Mouse (Mus musculus) forebrain, embryonic 11.5 days (tissue): ENCODE data around the gene Cacna2d3. TPM values are rescaled to one million over a fixed set of nuclear protein-coding genes. Genes with fewer than 3 reads are reported as not detected.

Experiments
- ATAC-seq: fragments of 200-750 bp; cut with Nextera tagmentation; replicated peaks from 2 replicates; pipeline ENCODE4 v1.8.0; 2017; ENCODE audit warnings: moderate TSS enrichment; ENCODE audit not compliant: low FRiP score
- DNase-seq: peaks from one replicate; pipeline ENCODE4 v3.0.0-alpha.2; 2017; ENCODE audit warnings: low spot score
- H3K27ac ChIP-seq: fragments of 300-500 bp; sonication (generic); 2 replicates; pipeline ENCODE4 v1.5.1; 2014; ENCODE audit warnings: low read depth, low read length
- H3K27me3 ChIP-seq: fragments of 300-500 bp; sonication (generic); 2 replicates; pipeline ENCODE4 v1.6.1; 2014; ENCODE audit warnings: mild to moderate bottlenecking, low read length, mixed read lengths; ENCODE audit not compliant: control insufficient read depth, insufficient read depth
- H3K36me3 ChIP-seq: fragments of 300-500 bp; sonication (generic); 2 replicates; pipeline ENCODE4 v1.6.1; 2014; ENCODE audit warnings: mild to moderate bottlenecking, low read length, moderate library complexity, mixed read lengths; ENCODE audit not compliant: control insufficient read depth, insufficient read depth
- H3K4me1 ChIP-seq: fragments of 300-500 bp; sonication (generic); replicated peaks from 2 replicates; pipeline ENCODE4 v1.6.1; 2014; ENCODE audit warnings: low read length, mixed read lengths; ENCODE audit not compliant: control insufficient read depth, insufficient read depth
- H3K4me2 ChIP-seq: fragments of 300-500 bp; sonication (generic); 2 replicates; pipeline ENCODE4 v1.6.1; 2014; ENCODE audit warnings: low read depth, mild to moderate bottlenecking, low read length, moderate library complexity, mixed read lengths; ENCODE audit not compliant: severe bottlenecking
- H3K4me3 ChIP-seq: fragments of 300-500 bp; sonication (generic); 2 replicates; pipeline ENCODE4 v1.5.1; 2014; ENCODE audit warnings: low read depth, low read length
- H3K9ac ChIP-seq: fragments of 300-500 bp; sonication (generic); 2 replicates; pipeline ENCODE4 v1.6.1; 2014; ENCODE audit warnings: low read length
- H3K9me3 ChIP-seq: fragments of 300-500 bp; sonication (generic); 2 replicates; pipeline ENCODE4 v1.6.1; 2016; ENCODE audit warnings: low read length, mixed read lengths; ENCODE audit not compliant: control insufficient read depth
- WGBS: fragments of 180-500 bp; shearing (Covaris S2); extraction: QIAGEN DNeasy Blood & Tissue Kit; methylation state at CpG from one replicate; pipeline ENCODE4 v1.1.7; 2014; 5-methylcytosine and 5-hydroxymethylcytosine counted together
- polyA plus RNA-seq: library from polyadenylated mRNA; unstranded; fragments of >200 nt; fragmentation: Nextera tagmentation; extraction: Ambion mirVana; gene quantifications from 2 replicates; pipeline ENCODE4 v1.2.1, GENCODE M21; 2014

Cacna2d3 gene
- polyA plus RNA-seq, 1 experiment from 2014 or later = 4.5 TPM

DNA sequence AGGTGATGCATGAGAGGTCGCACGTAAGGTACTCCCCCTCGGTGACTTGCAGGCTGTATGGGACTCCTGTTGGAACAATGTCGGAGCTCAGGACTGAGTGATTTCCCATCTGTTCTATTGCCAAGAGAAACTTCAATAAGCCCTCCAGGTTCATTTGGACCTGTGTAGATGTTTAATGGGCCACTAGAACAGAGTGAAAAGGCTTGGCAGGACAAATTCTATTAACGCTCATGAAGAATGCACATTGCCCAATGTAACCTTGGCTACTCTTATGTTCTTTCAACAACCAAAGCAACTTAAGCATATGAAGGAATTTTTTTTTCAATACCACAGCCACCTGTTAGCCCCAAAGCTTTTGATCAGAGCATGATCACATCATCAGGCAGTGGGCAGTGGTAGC is 451.1 kb downstream of the Cacna2d3 start:
- DNase-seq = no peak
- Histone ChIP-seq H3K9ac (no peak overlapping the region), H3K9me3 (no peaks in the 10 kb centered on the region), H3K4me3 (no peak overlapping the region), H3K27me3 (no peaks in the 10 kb centered on the region), H3K4me1 (no peaks in the 10 kb centered on the region), H3K27ac (no peak overlapping the region), H3K4me2 (no peak overlapping the region), H3K36me3 (no peaks in the 10 kb centered on the region)
- 82% methylated on average over 5 of the region's 5 CpGs for WGBS
- no peak for ATAC-seq

- H3K4me2 ChIP-seq = no peak overlapping the region
These were observed 451.8 kb downstream of the Cacna2d3 start for GRCm38 (mm10) chr14:29269816-29270215.

GRCm38 (mm10) chr14:29268609-29269008 is 453.1 kb downstream of the Cacna2d3 start:
- H3K36me3 ChIP-seq = no peaks in the 10 kb centered on the region
- ATAC-seq = no peak
- H3K27ac ChIP-seq = no peak overlapping the region
- H3K9ac ChIP-seq = no peak overlapping the region
- WGBS = 70% methylated on average over 5 of the region's 5 CpGs
- H3K9me3 ChIP-seq = no peaks in the 10 kb centered on the region
- no peak overlapping the region for H3K4me2 ChIP-seq
- H3K4me3 ChIP-seq = no peak overlapping the region
- H3K4me1 ChIP-seq = no peaks in the 10 kb centered on the region
- H3K27me3 ChIP-seq = no peaks in the 10 kb centered on the region
- no peak for DNase-seq

More at GRCm38 (mm10) chr14:29269816-29270215, 451.8 kb downstream of the Cacna2d3 start:
- Histone ChIP-seq H3K36me3 (no peaks in the 10 kb centered on the region), H3K4me3 (no peak overlapping the region), H3K9ac (no peak overlapping the region), H3K9me3 (no peaks in the 10 kb centered on the region), H3K27ac (no peak overlapping the region), H3K4me1 (no peaks in the 10 kb centered on the region), H3K27me3 (no peaks in the 10 kb centered on the region)
- WGBS = 45% methylated on average over 2 of the region's 2 CpGs
- no peak for DNase-seq
- ATAC-seq = no peak

DNA sequence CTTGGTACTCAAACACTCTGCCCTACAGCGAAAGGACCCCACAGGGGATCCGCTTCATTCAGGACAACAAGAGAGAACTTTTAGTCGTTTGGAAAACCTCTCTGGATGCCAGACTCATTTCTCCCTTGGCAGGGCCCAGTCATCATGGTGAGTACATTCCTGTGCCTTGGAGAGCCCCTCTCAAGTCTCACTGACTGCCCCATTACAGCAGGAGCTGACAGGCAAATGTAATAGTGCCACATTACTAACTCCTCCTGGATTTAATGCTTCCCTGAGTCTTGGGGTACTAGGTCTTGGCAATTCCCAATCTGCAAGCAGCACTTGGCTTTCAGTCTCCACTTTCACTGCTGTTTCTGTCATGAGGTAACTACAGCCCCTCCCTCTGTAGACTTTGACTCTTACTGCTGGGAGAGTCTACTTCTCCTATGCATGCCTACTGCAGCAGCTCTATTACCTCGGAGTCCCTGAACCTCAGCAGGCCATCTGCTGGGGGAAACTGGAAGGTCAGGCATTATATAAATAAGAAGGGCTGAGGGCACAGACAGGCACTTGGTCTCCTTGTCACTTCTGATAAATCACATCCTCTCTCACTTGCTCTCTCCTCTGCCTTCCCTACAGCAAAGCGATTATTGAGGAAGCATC is 454.3 kb downstream of the Cacna2d3 start:
- Histone ChIP-seq H3K27ac (no peak overlapping the region), H3K4me1 (no peaks in the 10 kb centered on the region), H3K4me3 (no peak overlapping the region), H3K4me2 (no peak overlapping the region), H3K36me3 (no peaks in the 10 kb centered on the region), H3K9ac (no peak overlapping the region), H3K27me3 (no peaks in the 10 kb centered on the region), H3K9me3 (no peaks in the 10 kb centered on the region)
- DNase-seq (no peak), ATAC-seq (no peak)
- 69% methylated on average over 5 of the region's 5 CpGs for WGBS

DNA sequence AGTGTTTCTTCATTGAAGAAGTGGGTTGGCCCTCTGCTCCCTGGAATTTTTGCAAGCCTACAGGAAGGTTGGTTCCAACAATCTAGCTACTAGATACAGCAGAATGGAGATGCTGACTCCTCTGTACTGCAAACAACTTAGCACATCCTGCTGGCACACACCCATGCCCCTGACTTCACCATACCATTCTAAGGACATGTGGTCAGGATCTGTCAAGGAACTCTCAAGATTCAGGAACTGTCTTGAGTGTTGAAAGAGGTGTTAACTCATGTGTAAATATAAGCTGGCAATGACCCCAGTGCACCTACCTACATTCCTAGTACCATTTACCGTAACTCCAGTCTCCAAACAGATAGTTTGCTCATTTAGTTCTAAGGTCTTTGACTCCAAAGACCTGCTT is 461.0 kb downstream of the Cacna2d3 start:
- H3K9ac ChIP-seq = no peak overlapping the region
- no peaks in the 10 kb centered on the region for H3K9me3 ChIP-seq
- 97% methylated on average over 1 of the region's 1 CpGs for WGBS
- ATAC-seq (no peak), DNase-seq (no peak)
- no peak overlapping the region for H3K4me2 ChIP-seq
- no peaks in the 10 kb centered on the region for H3K27me3 ChIP-seq
- no peak overlapping the region for H3K4me3 ChIP-seq
- no peaks in the 10 kb centered on the region for H3K4me1 ChIP-seq
- no peak overlapping the region for H3K27ac ChIP-seq
- no peaks in the 10 kb centered on the region for H3K36me3 ChIP-seq

GRCm38 (mm10) chr14:29243516-29243915 is 478.1 kb downstream of the Cacna2d3 start:
- peaks cover 3% of the 10 kb centered on the region; the same call in 1 of the 2 replicates for H3K9me3 ChIP-seq
- ATAC-seq (no peak), DNase-seq (no peak)
- H3K4me3 ChIP-seq = no peak overlapping the region
- no peaks in the 10 kb centered on the region for H3K27me3 ChIP-seq
- H3K36me3 ChIP-seq = no peaks in the 10 kb centered on the region
- 68% methylated on average over 2 of the region's 2 CpGs for WGBS
- no peak overlapping the region for H3K9ac ChIP-seq
- no peak overlapping the region for H3K27ac ChIP-seq
- H3K4me2 ChIP-seq = no peak overlapping the region
- no peaks in the 10 kb centered on the region for H3K4me1 ChIP-seq

DNA sequence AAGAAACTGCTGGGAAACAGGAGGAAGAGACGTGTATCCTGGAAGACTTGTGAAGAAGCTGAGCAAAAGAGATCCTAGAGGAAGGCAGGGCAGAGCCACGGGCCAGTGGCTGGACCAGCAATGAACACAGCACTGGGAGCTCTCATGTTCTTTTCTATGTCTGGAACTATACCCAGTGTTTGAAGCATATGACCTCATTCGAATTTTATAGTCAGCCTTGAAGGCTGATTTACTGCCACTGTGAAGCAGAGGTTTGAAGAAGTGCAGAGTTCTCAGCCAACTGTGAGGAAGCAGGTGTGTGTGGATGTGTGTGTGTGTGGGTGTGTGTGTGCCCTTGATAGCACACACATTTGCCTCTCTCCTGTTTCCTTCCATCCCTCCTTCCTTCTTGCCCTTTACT is 483.2 kb downstream of the Cacna2d3 start:
- Histone ChIP-seq H3K27me3 (no peaks in the 10 kb centered on the region), H3K36me3 (no peaks in the 10 kb centered on the region), H3K4me3 (no peak overlapping the region), H3K9me3 (no peaks in the 10 kb centered on the region), H3K27ac (no peak overlapping the region), H3K4me2 (no peak overlapping the region), H3K9ac (no peak overlapping the region), H3K4me1 (no peaks in the 10 kb centered on the region)
- WGBS = 72% methylated on average over 3 of the region's 3 CpGs
- DNase-seq = no peak
- ATAC-seq = no peak

DNA sequence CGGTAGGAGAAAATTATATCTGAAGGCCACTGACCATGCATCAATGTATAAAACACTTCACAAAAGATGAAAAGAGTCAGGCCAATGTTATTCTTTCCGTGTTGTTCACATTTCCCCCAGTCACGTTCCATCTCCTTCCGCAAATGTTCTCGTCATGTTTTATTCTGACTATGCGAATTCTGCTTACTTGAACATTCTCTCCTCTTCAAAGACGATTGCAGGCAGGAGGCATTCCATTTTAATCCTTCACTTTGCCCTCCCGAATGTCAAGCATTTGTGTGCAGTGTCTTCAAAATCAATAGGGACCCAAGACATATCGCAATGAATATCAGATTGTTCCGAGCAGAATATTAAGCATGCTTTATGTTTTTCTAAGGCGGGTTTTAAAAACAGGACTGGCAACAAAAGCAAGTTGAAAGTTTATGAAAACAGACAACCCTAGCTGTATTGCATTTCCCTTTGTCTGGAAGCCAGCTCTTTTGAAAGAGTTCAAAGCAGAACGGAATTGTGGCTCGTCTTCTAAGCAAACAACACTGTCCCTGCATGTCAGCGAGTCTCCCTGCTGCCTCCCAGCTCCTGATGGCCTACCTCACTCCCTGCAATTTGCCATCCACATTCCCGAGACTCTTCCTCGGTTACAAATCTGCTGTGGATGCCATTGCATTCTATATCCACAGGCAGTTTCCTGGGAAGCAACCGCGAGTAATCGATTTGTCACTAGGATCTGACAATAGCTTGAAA is 492.5 kb downstream of the Cacna2d3 start:
- no peak overlapping the region for H3K4me2 ChIP-seq
- 53% methylated on average over 19 of the region's 19 CpGs for WGBS
- H3K9ac ChIP-seq = no peak overlapping the region
- H3K36me3 ChIP-seq = no peaks in the 10 kb centered on the region
- H3K4me3 ChIP-seq = no peak overlapping the region
- DNase-seq (no peak), ATAC-seq (no peak)
- no peak overlapping the region for H3K27ac ChIP-seq
- no peaks in the 10 kb centered on the region for H3K9me3 ChIP-seq
- H3K4me1 ChIP-seq = no peaks in the 10 kb centered on the region
- H3K27me3 ChIP-seq = no peaks in the 10 kb centered on the region

GRCm38 (mm10) chr14:29228471-29228870 is 493.2 kb downstream of the Cacna2d3 start:
- H3K4me2 ChIP-seq = no peak overlapping the region
- ATAC-seq (no peak), DNase-seq (no peak)
- no peaks in the 10 kb centered on the region for H3K4me1 ChIP-seq
- no peaks in the 10 kb centered on the region for H3K9me3 ChIP-seq
- no peak overlapping the region for H3K9ac ChIP-seq
- no peaks in the 10 kb centered on the region for H3K36me3 ChIP-seq
- no peak overlapping the region for H3K27ac ChIP-seq
- H3K4me3 ChIP-seq = no peak overlapping the region
- H3K27me3 ChIP-seq = no peaks in the 10 kb centered on the region
